16 mouse cellular contexts compared by ENCODE assay signal in the genomic region with DNA sequence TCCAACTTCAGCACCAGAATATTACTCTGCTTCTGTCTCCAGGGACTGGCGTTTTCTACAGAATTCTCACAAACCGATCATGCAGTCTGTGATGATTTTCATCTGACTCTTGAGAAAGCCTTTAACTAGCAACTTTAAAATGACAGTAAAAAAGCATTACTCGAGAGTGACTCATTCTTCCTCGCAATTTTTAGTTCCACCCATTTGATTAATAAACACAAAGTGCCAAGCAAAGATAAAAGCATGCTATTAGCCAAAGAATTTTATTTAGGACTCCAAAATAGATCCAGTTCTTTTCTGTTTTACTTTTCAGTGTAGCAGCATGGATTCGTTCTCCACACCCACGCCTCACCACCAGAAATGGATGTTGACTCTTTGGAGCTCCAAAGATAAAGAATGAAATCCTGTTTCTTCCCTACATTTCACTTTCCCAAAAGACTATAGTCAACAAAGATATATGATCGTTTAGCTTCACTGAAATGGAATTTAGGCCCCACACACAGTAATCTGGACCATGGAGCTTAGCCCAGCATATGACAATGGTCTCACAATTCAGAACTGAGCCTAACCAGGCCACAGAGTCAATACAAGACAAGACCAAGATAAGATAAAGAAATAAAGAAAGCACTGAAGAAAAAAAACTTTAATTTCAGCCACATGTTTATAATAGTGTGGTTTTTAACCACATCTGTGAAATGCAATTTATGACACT.
A peak's percentile ranks its signal among the peaks of the same experiment; 100 is the strongest.
DNase-seq lines count a peak whose midpoint lies in the region; ATAC-seq lines count a peak whose summit lies in the region.
"Had no signal": no experiment of that assay in that cellular context is flagged by ENCODE, and none has a peak within 500 bp of the region (broad histone marks: within the 10 kb centered on the region; RNA-seq: fewer than 3 reads in every experiment).

No protein-coding gene starts in this region.

- DNase-seq in embryonic facial prominence, embryonic 14.5 days (ENCODE audit: low spot score), result peak; percentile 3
- no peak for DNase-seq in embryonic facial prominence, embryonic 10.5 days (ENCODE audit: low spot score)
- DNase-seq in layer of hippocampus, adult 11-12 months (ENCODE audit: low spot score), result peak; percentile 15
- DNase-seq in layer of hippocampus, adult 9-10 months (ENCODE audit: low spot score), result no peak
- peak; percentile 0 for DNase-seq in lung, postnatal 25 days (ENCODE audit: low spot score)
- no peak for DNase-seq in lung, postnatal 14 days
- DNase-seq in lung, postnatal 36 days, result peak; percentile 1
- DNase-seq in gastrocnemius, postnatal 10 days, result no peak
- DNase-seq: cerebellum, postnatal 14 days; kidney, adult 8-10 months; liver, embryonic 13.5 days; spleen, adult 18-20 months; thymus, postnatal 36 days had no signal

- H3K27ac ChIP-seq in embryonic facial prominence, embryonic 14.5 days (replicated peaks; ENCODE audit: low read depth, low read length), result no peak overlapping the region
- no peak overlapping the region for H3K27ac ChIP-seq in embryonic facial prominence, embryonic 10.5 days (replicated peaks)
- H3K27ac ChIP-seq: forebrain, embryonic 10.5 days; liver, embryonic 13.5 days; neural tube, embryonic 12.5 days had no signal

- H3K4me1 ChIP-seq in embryonic facial prominence, embryonic 14.5 days (ENCODE audit: control insufficient read depth, insufficient read depth, low read length), result no peaks in the 10 kb centered on the region
- no peaks in the 10 kb centered on the region for H3K4me1 ChIP-seq in embryonic facial prominence, embryonic 10.5 days
- H3K4me1 ChIP-seq: forebrain, embryonic 10.5 days; liver, embryonic 13.5 days; neural tube, embryonic 12.5 days had no signal

- H3K9me3 ChIP-seq in embryonic facial prominence, embryonic 14.5 days (ENCODE audit: control insufficient read depth, low read length), result no peaks in the 10 kb centered on the region
- H3K9me3 ChIP-seq in embryonic facial prominence, embryonic 10.5 days, result no peaks in the 10 kb centered on the region
- H3K9me3 ChIP-seq: forebrain, embryonic 10.5 days; liver, embryonic 13.5 days; neural tube, embryonic 12.5 days had no signal

- H3K27me3 ChIP-seq in embryonic facial prominence, embryonic 14.5 days (replicated peaks; ENCODE audit: control insufficient read depth, insufficient read depth, low read length), result no peaks in the 10 kb centered on the region
- H3K27me3 ChIP-seq in embryonic facial prominence, embryonic 10.5 days (replicated peaks; ENCODE audit: low read depth, poor library complexity, severe bottlenecking), result no peaks in the 10 kb centered on the region
- H3K27me3 ChIP-seq: CH12.LX; liver, embryonic 13.5 days; neural tube, embryonic 12.5 days had no signal

- ATAC-seq in embryonic facial prominence, embryonic 14.5 days (ENCODE audit: low read depth), result no peak

- no peak overlapping the region for H3K4me2 ChIP-seq in embryonic facial prominence, embryonic 14.5 days (ENCODE audit: low read depth, low read length)
- H3K4me2 ChIP-seq: liver, embryonic 13.5 days; neural tube, embryonic 12.5 days had no signal

- no peaks in the 10 kb centered on the region for H3K36me3 ChIP-seq in embryonic facial prominence, embryonic 14.5 days (ENCODE audit: control insufficient read depth, insufficient read depth, low read length)
- no peaks in the 10 kb centered on the region for H3K36me3 ChIP-seq in embryonic facial prominence, embryonic 10.5 days (replicated peaks)
- H3K36me3 ChIP-seq: forebrain, embryonic 10.5 days; liver, embryonic 13.5 days; neural tube, embryonic 12.5 days had no signal

- H3K4me3 ChIP-seq in embryonic facial prominence, embryonic 14.5 days (ENCODE audit: low read depth, low read length), result no peak overlapping the region
- no peak overlapping the region for H3K4me3 ChIP-seq in embryonic facial prominence, embryonic 10.5 days
- H3K4me3 ChIP-seq: forebrain, embryonic 10.5 days; liver, embryonic 13.5 days; neural tube, embryonic 12.5 days had no signal

- H3K9ac ChIP-seq in embryonic facial prominence, embryonic 14.5 days (ENCODE audit: low read depth, low read length), result no peak overlapping the region
- H3K9ac ChIP-seq: liver, embryonic 13.5 days; neural tube, embryonic 12.5 days had no signal

- WGBS in embryonic facial prominence, embryonic 14.5 days, result 69% methylated on average over 7 of the region's 7 CpGs
- 81% methylated on average over 7 of the region's 7 CpGs for WGBS in embryonic facial prominence, embryonic 10.5 days

Comparison
In these comparisons a context has a peak if more than half of its experiments do, and no peak if none do; other contexts are left out.
1. DNase-seq: peak in embryonic facial prominence, embryonic 14.5 days (single experiment), layer of hippocampus, adult 11-12 months (single experiment), lung, postnatal 25 days (single experiment) and lung, postnatal 36 days (single experiment); none in embryonic facial prominence, embryonic 10.5 days (single experiment), layer of hippocampus, adult 9-10 months (single experiment), lung, postnatal 14 days (single experiment) and gastrocnemius, postnatal 10 days (single experiment).